Mouse (Mus musculus) bone marrow macrophage, adult 2 months (primary cell): ENCODE measurements around the gene Fam160b1.

ENCODE experiments used
- CTCF ChIP-seq: IDR thresholded peaks from 2 replicates; pipeline ENCODE4 v1.5.1; 2012; ENCODE audit warnings: low read depth, mild to moderate bottlenecking, low read length, moderate library complexity
- POLR2A ChIP-seq: IDR thresholded peaks from 2 replicates; pipeline ENCODE4 v1.6.1; 2012; ENCODE audit warnings: mild to moderate bottlenecking, low read depth, low read length, borderline replicate concordance

DNA sequence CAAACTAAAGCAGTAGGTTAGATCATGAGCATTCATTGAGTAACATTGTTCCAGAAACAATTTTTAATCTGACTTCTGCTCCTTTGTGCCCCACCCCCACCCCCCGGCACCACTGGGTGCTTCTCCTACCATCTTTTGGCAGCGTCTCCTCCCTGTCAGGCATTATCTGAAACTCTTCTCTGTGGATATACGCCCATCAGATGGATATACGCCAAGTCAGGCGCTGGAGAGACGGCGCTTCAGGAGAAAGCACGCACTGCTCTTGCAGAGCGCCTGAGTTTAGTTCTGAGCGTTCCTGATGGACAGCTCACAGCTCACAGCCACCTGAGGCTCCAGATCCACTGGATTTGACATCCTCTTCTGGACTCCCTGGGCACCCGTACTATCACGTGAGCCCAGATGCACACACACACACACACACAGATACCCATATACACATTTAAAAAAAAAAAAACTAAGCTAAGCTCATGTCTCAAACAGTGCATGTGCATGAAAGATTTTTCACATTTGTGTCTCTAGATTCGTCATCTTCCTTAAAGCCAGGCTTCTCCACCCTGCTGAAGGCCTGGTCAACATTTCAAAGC is 21.1 kb upstream of the Fam160b1 start:
- no peak for TF ChIP-seq CTCF
- no peak for TF ChIP-seq POLR2A
